Mouse (Mus musculus): ENCODE measurements around the gene Gjd3. TPM values are rescaled to one million over a fixed set of nuclear protein-coding genes. Genes with fewer than 3 reads are reported as not detected.
A peak's percentile ranks its signal among the peaks of the same experiment; 100 is the strongest.

Gjd3 gene
- total and polyA plus RNA-seq, 2 experiments from 2014 or later, result 1.4 to 2.7 TPM

- peak overlapping the region; percentile 86 for H3K27ac ChIP-seq (ENCODE audit: low read depth, low read length)
- peak overlapping the region; percentile 88 for H3K4me2 ChIP-seq (ENCODE audit: low read depth)
- peak; percentile 89 for DNase-seq
- no peaks in the 10 kb centered on the region for H3K27me3 ChIP-seq (ENCODE audit: insufficient read depth, low read length)
- no peaks in the 10 kb centered on the region for H3K36me3 ChIP-seq (ENCODE audit: insufficient read depth)
- H3K4me3 ChIP-seq (ENCODE audit: low read depth, low read length), result peak overlapping the region; percentile 43
- 2% methylated on average over 15 of the region's 15 CpGs for WGBS
- peaks cover 29% of the 10 kb centered on the region for H3K4me1 ChIP-seq (ENCODE audit: insufficient read depth)
- H3K9me3 ChIP-seq (ENCODE audit: low read length), result no peaks in the 10 kb centered on the region
- H3K9ac ChIP-seq, result peak overlapping the region; percentile 59
- ATAC-seq, result peak; percentile 75
- no peak for TF ChIP-seq CTCF (IDR thresholded peaks at IDR 0.05; ENCODE audit: low read depth)
Measured at GRCm38 (mm10) chr11:98941826-98942550, 40.8 kb downstream of the Gjd3 start.

DNA sequence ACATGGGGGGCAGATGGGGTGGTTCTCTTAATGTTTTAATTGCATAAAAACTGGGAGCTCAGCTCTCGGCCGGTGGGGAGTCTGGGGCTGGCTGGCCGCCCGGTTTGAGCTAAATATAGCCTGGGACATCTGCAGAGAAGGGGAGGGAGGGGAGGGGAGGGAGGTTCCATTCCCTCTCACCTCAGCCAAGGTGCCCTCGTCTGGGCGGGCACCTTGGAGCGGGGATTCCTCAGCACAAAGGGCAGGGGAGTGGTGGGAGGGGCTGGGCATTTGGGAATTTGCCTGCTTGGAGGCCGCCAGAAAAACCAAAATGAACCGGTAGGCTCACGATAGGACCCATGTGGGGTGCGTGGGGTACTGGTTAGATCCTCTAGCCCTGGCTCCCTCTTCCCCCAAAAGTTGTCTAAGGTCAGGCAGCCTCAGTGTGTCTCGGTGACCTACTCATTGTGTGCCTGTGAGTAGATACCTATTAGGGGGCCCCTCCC, 41.4 kb downstream of the Gjd3 start:
- no peak for TF ChIP-seq CTCF (IDR thresholded peaks at IDR 0.05; ENCODE audit: low read depth)
- Histone ChIP-seq H3K4me2 (ENCODE audit: low read depth) (peak overlapping the region; percentile 88), H3K4me3 (ENCODE audit: low read depth, low read length) (peak overlapping the region; percentile 43), H3K4me1 (ENCODE audit: insufficient read depth) (peaks cover 35% of the 10 kb centered on the region), H3K9ac (peak overlapping the region; percentile 59), H3K27ac (ENCODE audit: low read depth, low read length) (peak overlapping the region; percentile 86), H3K36me3 (ENCODE audit: insufficient read depth) (no peaks in the 10 kb centered on the region), H3K9me3 (ENCODE audit: low read length) (no peaks in the 10 kb centered on the region), H3K27me3 (ENCODE audit: insufficient read depth, low read length) (no peaks in the 10 kb centered on the region)
- WGBS, result 7% methylated on average over 12 of the region's 12 CpGs
- DNase-seq, result peak; percentile 74
- ATAC-seq, result no peak

DNA sequence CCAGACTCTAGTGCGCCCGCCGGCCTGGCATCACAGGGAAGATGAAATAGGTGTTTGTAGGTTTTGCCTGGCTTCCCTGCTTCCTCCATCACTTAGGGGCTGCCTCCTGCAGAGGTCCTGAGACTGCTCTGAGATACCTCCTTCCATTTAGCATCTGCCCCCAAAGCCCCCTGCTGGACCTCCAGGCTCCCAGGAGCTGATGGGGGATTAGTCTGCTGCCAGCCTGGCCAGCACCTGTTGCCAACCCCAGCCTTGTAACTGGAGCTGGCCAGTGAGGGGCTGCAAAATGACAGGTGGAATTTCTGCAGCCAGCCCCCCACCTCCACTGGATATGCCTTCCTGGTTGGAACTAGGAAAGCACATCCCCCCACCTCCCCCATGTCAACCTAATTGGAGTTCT, 42.0 kb downstream of the Gjd3 start:
- peak overlapping the region; percentile 40; the same call in 1 of the 2 replicates for H3K27ac ChIP-seq (ENCODE audit: low read depth, low read length)

GRCm38 (mm10) chr11:98939953-98940641, 42.7 kb downstream of the Gjd3 start:
- TF ChIP-seq CTCF (IDR thresholded peaks at IDR 0.05; ENCODE audit: low read depth), result no peak
- Histone ChIP-seq H3K4me3 (ENCODE audit: low read depth, low read length) (no peak overlapping the region), H3K27ac (ENCODE audit: low read depth, low read length) (no peak overlapping the region), H3K27me3 (ENCODE audit: insufficient read depth, low read length) (no peaks in the 10 kb centered on the region; the same call in 1 of the 2 replicates), H3K36me3 (ENCODE audit: insufficient read depth) (no peaks in the 10 kb centered on the region), H3K9ac (0 out of 2 replicates have a peak overlapping the region, but pooled peaks have one; percentile 14), H3K9me3 (ENCODE audit: low read length) (no peaks in the 10 kb centered on the region), H3K4me2 (ENCODE audit: low read depth) (no peak overlapping the region), H3K4me1 (ENCODE audit: insufficient read depth) (peaks cover 36% of the 10 kb centered on the region)
- ATAC-seq, result no peak
- DNase-seq, result no peak
- WGBS, result 53% methylated on average over 11 of the region's 11 CpGs

More for the DNA sequence above, 42.0 kb downstream of the Gjd3 start:
- H3K36me3 ChIP-seq (ENCODE audit: insufficient read depth), result no peaks in the 10 kb centered on the region
- H3K9ac ChIP-seq, result 0 out of 2 replicates have a peak overlapping the region, but pooled peaks have one; percentile 14
- peak overlapping the region; percentile 88 for H3K4me2 ChIP-seq (ENCODE audit: low read depth)
- TF ChIP-seq CTCF (IDR thresholded peaks at IDR 0.05; ENCODE audit: low read depth), result no peak
- no peaks in the 10 kb centered on the region for H3K9me3 ChIP-seq (ENCODE audit: low read length)
- ATAC-seq (no peak), DNase-seq (no peak)
- 32% methylated on average over 3 of the region's 3 CpGs for WGBS
- H3K4me3 ChIP-seq (ENCODE audit: low read depth, low read length), result no peak overlapping the region
- no peaks in the 10 kb centered on the region; the same call in 1 of the 2 replicates for H3K27me3 ChIP-seq (ENCODE audit: insufficient read depth, low read length)
- peaks cover 36% of the 10 kb centered on the region for H3K4me1 ChIP-seq (ENCODE audit: insufficient read depth)

- peaks cover 36% of the 10 kb centered on the region for H3K4me1 ChIP-seq (ENCODE audit: insufficient read depth)
- H3K9ac ChIP-seq, result no peak overlapping the region
- no peak overlapping the region for H3K4me3 ChIP-seq (ENCODE audit: low read depth, low read length)
- no peak overlapping the region for H3K27ac ChIP-seq (ENCODE audit: low read depth, low read length)
- no peak for TF ChIP-seq CTCF (IDR thresholded peaks at IDR 0.05; ENCODE audit: low read depth)
- H3K27me3 ChIP-seq (ENCODE audit: insufficient read depth, low read length), result no peaks in the 10 kb centered on the region; the same call in 1 of the 2 replicates
- no peaks in the 10 kb centered on the region for H3K9me3 ChIP-seq (ENCODE audit: low read length)
- 60% methylated on average over 15 of the region's 15 CpGs for WGBS
- DNase-seq, result no peak
- H3K36me3 ChIP-seq (ENCODE audit: insufficient read depth), result no peaks in the 10 kb centered on the region
- ATAC-seq, result no peak
- no peak overlapping the region for H3K4me2 ChIP-seq (ENCODE audit: low read depth)
Measured at GRCm38 (mm10) chr11:98939084-98939952, 43.5 kb downstream of the Gjd3 start.

GRCm38 (mm10) chr11:98938701-98939083, 44.1 kb downstream of the Gjd3 start:
- H3K9me3 ChIP-seq (ENCODE audit: low read length), result no peaks in the 10 kb centered on the region
- H3K4me2 ChIP-seq (ENCODE audit: low read depth), result peak overlapping the region; percentile 98
- DNase-seq (no peak), ATAC-seq (no peak)
- peaks cover 36% of the 10 kb centered on the region for H3K4me1 ChIP-seq (ENCODE audit: insufficient read depth)
- no peaks in the 10 kb centered on the region; the same call in 1 of the 2 replicates for H3K27me3 ChIP-seq (ENCODE audit: insufficient read depth, low read length)
- TF ChIP-seq CTCF (IDR thresholded peaks at IDR 0.05; ENCODE audit: low read depth), result no peak
- no peak overlapping the region for H3K27ac ChIP-seq (ENCODE audit: low read depth, low read length)
- H3K4me3 ChIP-seq (ENCODE audit: low read depth, low read length), result peak overlapping the region; percentile 54; the same call in 1 of the 2 replicates
- H3K36me3 ChIP-seq (ENCODE audit: insufficient read depth), result no peaks in the 10 kb centered on the region
- WGBS, result 52% methylated on average over 7 of the region's 7 CpGs
- no peak overlapping the region for H3K9ac ChIP-seq

Measured in forebrain, postnatal 0 days (tissue).